Mouse (Mus musculus) pancreas, adult 10 weeks (tissue): ENCODE results near the gene Zbtb39. TPM values are rescaled to one million over a fixed set of nuclear protein-coding genes. Genes with fewer than 3 reads are reported as not detected.

Source experiments
- polyA plus RNA-seq: library from polyadenylated mRNA; stranded (reverse); fragments of 350-450 nt; fragmentation: Illumina TruSeq; extraction: RNeasy Lipid Tissue Mini Kit (QIAGEN cat#74804); gene quantifications from one replicate; pipeline ENCODE4 v1.2.3, GENCODE M21; 2015; ENCODE audit warnings: low read depth, low replicate concordance; ENCODE audit not compliant: insufficient read depth

Zbtb39 gene
- 1.8 TPM for polyA plus RNA-seq

DNA sequence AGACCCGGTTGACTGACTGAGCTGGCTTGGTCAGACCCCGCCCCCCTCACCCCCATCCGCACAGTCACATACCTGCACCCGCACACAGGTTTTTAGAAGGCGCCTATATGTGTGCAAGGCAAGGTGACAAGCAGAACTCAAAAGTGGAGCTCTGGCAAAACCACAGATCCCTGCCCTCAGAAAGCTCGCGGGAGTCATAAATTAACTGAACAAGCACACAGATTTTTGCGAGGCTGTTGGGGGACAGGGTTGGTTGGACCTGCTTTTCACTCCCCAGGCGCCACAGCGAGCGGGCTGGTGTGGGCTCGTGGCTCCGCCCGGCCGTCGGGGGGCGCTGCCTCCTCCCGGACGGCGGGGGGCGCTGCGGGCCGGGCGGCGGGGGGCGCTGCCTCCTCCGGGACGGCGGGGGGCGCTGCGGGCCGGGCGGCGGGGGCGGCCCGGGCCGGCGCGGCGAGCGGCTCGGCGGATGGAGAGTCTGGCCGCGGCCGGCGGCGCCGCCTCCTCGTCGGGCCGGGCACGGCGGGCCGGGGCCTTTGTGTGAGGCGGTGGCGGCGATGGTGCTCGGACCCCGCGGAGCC, at the start of gene Zbtb39:
TSS of gene Zbtb39 (plus strand) at position 456 of the 578 bp plus-strand sequence.

DNA sequence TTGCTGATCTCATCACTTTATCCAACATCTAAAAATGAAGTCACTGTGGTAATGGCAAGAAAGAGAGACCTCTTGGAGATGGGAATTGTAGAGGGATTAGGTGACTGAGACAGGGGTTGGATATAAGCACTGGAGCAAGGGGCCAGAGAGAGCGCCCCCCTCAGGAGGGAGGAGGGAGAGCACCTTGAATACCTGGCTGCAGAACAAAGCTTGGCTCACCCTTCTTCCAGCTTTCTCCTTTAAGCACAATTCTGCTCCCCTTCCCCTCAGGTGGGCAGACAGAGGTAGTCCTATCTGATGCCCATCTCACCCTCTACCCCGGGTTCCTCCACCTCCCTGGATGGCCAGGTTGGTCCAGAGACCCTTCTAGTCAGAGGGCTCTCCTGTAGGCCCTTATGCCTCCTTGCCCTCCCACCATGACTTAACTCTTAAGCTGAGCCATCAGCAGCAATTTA, 34.5 kb upstream of the Zbtb39 start, which contains the start of gene Myo1a:
TSS of gene Myo1a (plus strand) at position 405 of the 455 bp plus-strand sequence.

DNA sequence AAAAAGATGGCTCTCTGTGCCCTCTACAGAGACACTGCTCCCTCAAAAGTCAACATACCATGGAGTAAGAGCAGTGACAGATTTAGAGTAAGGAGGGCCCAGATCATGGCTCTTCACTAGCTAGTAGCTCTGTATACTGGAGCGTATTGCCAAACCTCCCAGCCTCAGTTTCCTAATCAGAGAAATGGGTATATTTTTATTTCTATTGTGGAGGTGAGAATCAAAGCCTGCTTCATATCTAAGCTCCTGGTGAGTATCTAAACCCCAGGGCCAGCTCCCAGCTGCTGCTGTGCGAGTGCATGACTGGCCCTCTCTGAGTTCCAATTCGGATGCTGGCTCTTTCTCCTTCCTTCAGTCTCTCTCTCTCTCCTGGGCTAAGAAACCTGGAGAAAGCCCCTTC, 15.2 kb upstream of the Zbtb39 start, which contains the start of gene Tac2:
TSS of gene Tac2 (plus strand) at position 301 of the 400 bp plus-strand sequence.

DNA sequence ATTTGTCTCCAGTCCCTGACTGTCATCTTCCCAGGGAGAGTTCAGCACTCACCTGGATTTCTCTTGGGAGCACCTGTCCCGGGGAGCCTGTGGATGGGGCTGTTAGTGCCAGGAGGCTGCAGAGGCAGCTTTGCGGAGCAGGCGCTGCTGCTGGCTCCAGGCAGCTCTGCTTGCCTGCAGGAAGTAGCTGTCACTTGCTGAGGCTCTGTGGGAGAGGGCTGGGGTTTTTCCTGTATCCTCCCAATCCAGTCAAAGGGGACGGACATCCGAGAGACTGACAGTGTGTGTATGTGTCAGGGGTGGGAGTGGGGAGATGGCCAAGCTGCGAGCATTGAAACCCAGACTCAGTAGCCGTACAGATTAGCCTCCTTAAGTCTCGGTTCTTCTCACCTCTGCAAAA, 12.2 kb downstream of the Zbtb39 start, which contains the start of gene Gpr182:
TSS of gene Gpr182 (minus strand) at position 185 of the 400 bp plus-strand sequence.

DNA sequence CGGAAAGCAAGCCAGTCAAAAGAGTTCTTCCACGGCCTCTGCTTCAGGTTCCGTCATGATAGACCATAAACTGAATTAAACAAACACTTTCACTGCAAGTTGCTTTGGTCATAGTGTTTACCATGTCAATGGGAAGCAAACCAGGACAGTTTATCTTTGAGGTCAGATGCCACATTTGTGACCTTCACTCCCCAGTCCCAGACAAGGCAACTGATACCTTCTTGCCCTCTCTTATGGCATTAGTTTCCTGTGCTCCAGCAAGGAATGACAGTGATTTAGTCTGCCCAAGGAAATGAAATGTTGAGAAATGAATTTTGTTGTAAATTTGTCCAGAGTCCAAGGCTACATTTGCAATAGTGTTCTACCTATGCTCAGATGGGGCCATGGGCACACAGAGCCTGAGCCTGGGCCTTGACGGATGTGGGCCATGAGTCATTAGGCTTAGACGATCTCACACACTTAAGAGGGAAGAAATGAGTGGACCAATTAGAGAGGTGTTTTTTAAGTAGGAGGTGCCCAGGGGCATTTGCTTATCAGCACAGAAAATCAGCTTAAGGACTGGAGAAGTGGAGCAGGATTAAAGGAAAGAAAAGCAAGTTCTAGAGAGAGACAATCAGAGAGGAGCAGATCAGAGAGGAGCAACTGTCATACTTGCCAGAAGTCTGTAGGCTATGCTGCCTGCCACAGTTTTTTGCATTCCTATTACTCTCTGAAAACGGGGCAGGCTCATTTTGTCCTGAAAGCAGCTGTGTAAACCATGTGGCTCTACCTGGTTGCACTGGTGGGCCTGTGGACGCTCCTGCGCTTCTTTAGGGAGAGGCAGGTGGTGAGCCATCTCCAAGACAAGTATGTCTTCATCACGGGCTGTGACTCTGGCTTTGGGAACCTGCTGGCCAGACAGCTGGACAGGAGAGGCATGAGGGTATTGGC, 20.1 kb downstream of the Zbtb39 start, which contains the start of the genes Rdh1 and Rdh16f1:
TSS of gene Rdh1 (plus strand) at position 541 of the 930 bp plus-strand sequence.
TSS of gene Rdh16f1 (plus strand) at position 607 of the 930 bp plus-strand sequence.

DNA sequence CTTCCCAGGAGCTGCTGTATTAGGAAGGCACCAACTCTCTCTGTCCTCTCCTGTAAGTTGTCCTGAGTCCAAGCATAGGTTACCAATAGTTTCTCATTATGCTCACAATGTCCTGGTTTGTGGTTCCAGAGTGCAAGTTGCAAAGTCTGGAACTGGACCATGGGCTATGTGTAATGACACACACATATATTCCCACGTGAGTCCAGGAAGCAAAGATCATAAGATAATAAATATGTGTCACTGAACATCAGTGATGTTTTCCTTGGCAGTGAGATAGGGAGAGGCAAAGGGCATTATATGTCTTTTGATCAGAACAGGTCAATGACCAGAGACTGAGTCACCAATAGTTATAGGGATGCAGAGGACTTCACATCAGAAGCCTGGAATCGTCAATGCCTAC, 36.7 kb downstream of the Zbtb39 start, which contains the start of gene Rdh9:
TSS of gene Rdh9 (plus strand) at position 376 of the 400 bp plus-strand sequence.

Other genes with a start within 250 kb of the Zbtb39 start
- 1.1 TPM for gene Stac3, start 237.9 kb upstream of the Zbtb39 start, polyA plus RNA-seq
- 6.8 TPM for gene Ndufa4l2, start 224.6 kb upstream of the Zbtb39 start, polyA plus RNA-seq
- gene Shmt2, start 217.1 kb upstream of the Zbtb39 start, polyA plus RNA-seq, result 42.1 TPM
- gene Nxph4, start 205.0 kb upstream of the Zbtb39 start, polyA plus RNA-seq, result not detected
- gene Lrp1, start 118.4 kb upstream of the Zbtb39 start, polyA plus RNA-seq, result 48.1 TPM
- 21.8 TPM for gene Stat6, start 96.6 kb upstream of the Zbtb39 start, polyA plus RNA-seq
- 1.2 TPM for gene Nemp1, start 72.6 kb upstream of the Zbtb39 start, polyA plus RNA-seq
- gene Nab2, start 71.0 kb upstream of the Zbtb39 start, polyA plus RNA-seq, result 5.6 TPM
- not detected for gene Myo1a, start 34.4 kb upstream of the Zbtb39 start, polyA plus RNA-seq
- not detected for gene Tac2, start 15.1 kb upstream of the Zbtb39 start, polyA plus RNA-seq
- 0.79 TPM for gene Gpr182, start 12.2 kb downstream of the Zbtb39 start, polyA plus RNA-seq
- not detected for gene Rdh1, start 20.2 kb downstream of the Zbtb39 start, polyA plus RNA-seq
- gene Rdh16f1, start 20.2 kb downstream of the Zbtb39 start, polyA plus RNA-seq, result not detected
- not detected for gene Rdh9, start 36.8 kb downstream of the Zbtb39 start, polyA plus RNA-seq
- gene Rdh16, start 61.6 kb downstream of the Zbtb39 start, polyA plus RNA-seq, result not detected
- gene Rdh19, start 110.4 kb downstream of the Zbtb39 start, polyA plus RNA-seq, result not detected
- gene Rdh16f2, start 126.9 kb downstream of the Zbtb39 start, polyA plus RNA-seq, result not detected
- gene Rdh7, start 149.3 kb downstream of the Zbtb39 start, polyA plus RNA-seq, result not detected
- 5.4 TPM for gene Sdr9c7, start 159.0 kb downstream of the Zbtb39 start, polyA plus RNA-seq